Mouse (Mus musculus): ENCODE results near the gene Cyp2w1. TPM values are rescaled to one million over a fixed set of nuclear protein-coding genes. Genes with fewer than 3 reads are reported as not detected.

The Cyp2w1 gene
- total and polyA plus RNA-seq, 3 experiments: not detected

DNA sequence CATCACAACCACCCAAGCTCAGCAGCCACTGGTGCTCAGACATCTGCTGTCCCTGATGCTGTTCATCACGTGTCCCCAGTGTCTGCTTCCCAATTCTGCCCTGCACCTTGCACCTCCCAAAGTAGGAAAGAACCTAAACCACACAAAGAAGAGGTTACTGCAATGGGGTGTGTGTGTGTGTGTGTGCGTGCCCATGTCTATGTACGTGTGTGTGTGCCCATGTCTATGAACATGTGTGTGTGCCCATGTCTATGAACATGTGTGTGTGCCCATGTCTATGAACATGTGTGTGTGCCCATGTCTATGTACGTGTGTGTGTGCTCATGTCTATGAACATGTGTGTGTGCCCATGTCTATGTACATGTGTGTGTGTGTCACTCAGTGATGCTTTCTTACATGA, 43.1 kb downstream of the Cyp2w1 start:
- peaks cover 0 to 18% of the 10 kb centered on the region in 2 experiments; a peak in 2 of 4 replicates for H3K36me3 ChIP-seq (ENCODE audit: control insufficient read depth in 1 of 2, insufficient read depth in 2 of 2, low read length in 2 of 2)
- H3K27me3 ChIP-seq (ENCODE audit: control insufficient read depth in 1 of 2, insufficient read depth in 2 of 2, low read length in 2 of 2): no peaks in the 10 kb centered on the region
- no peak overlapping the region for H3K27ac ChIP-seq (ENCODE audit: control insufficient read depth, low read depth, low read length)
- no peak for DNase-seq (ENCODE audit: low read depth, low spot score)
- 0 out of 2 replicates have a peak, but pooled peaks cover 5% of the 10 kb centered on the region for H3K79me2 ChIP-seq (ENCODE audit: control insufficient read depth, insufficient read depth, low read length, poor library complexity)
- TF ChIP-seq SIN3A (IDR thresholded peaks at IDR 0.05; ENCODE audit: low read length): no peak
- TF ChIP-seq POLR2AphosphoS5 (IDR thresholded peaks at IDR 0.05; ENCODE audit: borderline replicate concordance, low read depth, low read length): peak; percentile 85; the same call in 1 of the 2 replicates
- H3K9ac ChIP-seq (ENCODE audit: control insufficient read depth, low read depth, low read length, poor library complexity, severe bottlenecking): no peak overlapping the region
- H3K4me1 ChIP-seq (ENCODE audit: control insufficient read depth in 1 of 2, insufficient read depth in 2 of 2, low read length in 2 of 2): peaks cover 14 to 26% of the 10 kb centered on the region in 2 experiments
- H3K4me3 ChIP-seq (ENCODE audit: control insufficient read depth in 1 of 2, insufficient read depth in 1 of 2, low read depth in 2 of 2, low read length in 2 of 2): no peak overlapping the region
- H3K9me3 ChIP-seq (replicated peaks; ENCODE audit: insufficient read depth, low read length): no peaks in the 10 kb centered on the region

DNA sequence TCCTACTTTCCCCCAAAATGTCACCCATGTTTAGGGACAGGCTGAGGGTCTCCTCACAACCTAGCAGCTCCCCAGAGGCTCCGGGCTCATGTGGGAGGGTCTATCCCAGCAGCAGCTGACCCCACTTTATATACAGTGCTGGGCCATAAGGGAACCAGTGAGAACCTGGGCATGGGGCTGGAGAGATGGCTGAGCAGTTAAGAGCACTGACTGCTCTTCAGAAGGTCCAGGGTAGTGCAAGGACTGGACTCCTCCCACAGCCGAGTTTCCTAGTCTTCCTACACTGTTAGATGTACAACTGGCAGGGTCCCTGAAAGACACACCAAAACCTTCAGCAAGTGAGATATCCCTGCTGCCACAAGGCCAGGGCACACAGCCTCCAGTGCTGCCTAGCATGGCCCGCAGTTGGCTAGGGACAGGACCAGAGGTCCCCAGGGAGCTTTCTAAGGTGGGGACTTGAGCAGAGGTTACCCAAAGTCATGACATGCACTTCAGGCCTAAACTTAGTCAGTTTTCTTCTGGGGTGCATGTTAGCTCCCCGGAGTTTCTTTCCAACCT, 45.0 kb downstream of the Cyp2w1 start:
- DNase-seq (ENCODE audit: low read depth, low spot score): no peak
- Histone ChIP-seq H3K36me3 (ENCODE audit: control insufficient read depth in 1 of 2, insufficient read depth in 2 of 2, low read length in 2 of 2) (peaks cover 0 to 15% of the 10 kb centered on the region in 2 experiments; a peak in 2 of 4 replicates), H3K27ac (ENCODE audit: control insufficient read depth, low read depth, low read length) (no peak overlapping the region), H3K4me3 (ENCODE audit: control insufficient read depth in 1 of 2, insufficient read depth in 1 of 2, low read depth in 2 of 2, low read length in 2 of 2) (no peak overlapping the region), H3K79me2 (ENCODE audit: control insufficient read depth, insufficient read depth, low read length, poor library complexity) (0 out of 2 replicates have a peak, but pooled peaks cover 1% of the 10 kb centered on the region), H3K9me3 (replicated peaks; ENCODE audit: insufficient read depth, low read length) (no peaks in the 10 kb centered on the region), H3K27me3 (ENCODE audit: control insufficient read depth in 1 of 2, insufficient read depth in 2 of 2, low read length in 2 of 2) (no peaks in the 10 kb centered on the region), H3K4me1 (ENCODE audit: control insufficient read depth in 1 of 2, insufficient read depth in 2 of 2, low read length in 2 of 2) (peaks cover 12 to 17% of the 10 kb centered on the region in 2 experiments), H3K9ac (ENCODE audit: control insufficient read depth, low read depth, low read length, poor library complexity, severe bottlenecking) (no peak overlapping the region)
- TF ChIP-seq MAX (IDR thresholded peaks at IDR 0.05; ENCODE audit: low read length) (no peak), ZNF384 (IDR thresholded peaks at IDR 0.05; ENCODE audit: low read depth, low read length) (no peak), POLR2A (IDR thresholded peaks at IDR 0.05; ENCODE audit: control insufficient read depth in 1 of 2, insufficient read depth in 1 of 2, low read depth in 1 of 2, low read length in 2 of 2, poor library complexity in 1 of 2) (no peak), JUND (IDR thresholded peaks at IDR 0.05; ENCODE audit: low read depth, low read length) (no peak), USF1 (IDR thresholded peaks at IDR 0.05; ENCODE audit: low read depth, low read length) (no peak)

DNA sequence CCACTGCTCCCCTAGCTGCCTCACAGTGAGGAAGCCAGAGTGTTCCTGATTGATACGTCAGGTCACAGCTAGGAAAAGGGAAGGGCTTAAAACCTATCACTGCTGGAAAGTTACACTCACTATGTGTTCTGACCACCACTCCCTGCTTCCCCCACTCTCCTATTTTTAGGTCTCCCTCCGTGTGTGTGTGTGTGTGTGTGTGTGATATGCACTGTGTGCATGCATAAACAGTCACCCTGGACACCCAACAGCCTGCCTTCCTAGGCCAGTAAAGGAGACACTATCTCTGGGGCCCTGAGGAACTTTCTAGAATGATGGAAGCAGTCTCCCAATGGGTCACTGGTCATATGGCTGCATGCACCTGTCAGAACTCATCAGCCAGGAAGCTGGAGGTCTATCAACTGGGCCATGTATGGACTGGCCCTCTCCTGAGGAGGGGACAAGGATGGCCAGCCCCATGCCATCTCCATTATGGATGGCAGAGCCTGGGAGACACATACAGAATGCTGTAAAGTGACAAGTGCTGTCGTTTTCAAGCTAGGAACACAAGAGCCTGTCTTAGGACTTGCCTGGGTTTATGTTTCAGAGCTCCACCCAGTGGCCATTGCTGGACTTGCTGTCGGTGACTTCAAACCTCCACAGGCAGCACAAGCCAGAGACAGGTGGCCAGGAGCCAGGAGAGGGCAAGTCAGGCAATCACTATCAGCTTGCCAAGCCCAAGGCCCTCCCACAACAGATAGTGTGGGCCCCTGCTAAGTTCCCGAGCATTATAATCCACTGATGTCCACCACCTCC, 45.7 kb downstream of the Cyp2w1 start:
- Histone ChIP-seq H3K9me3 (replicated peaks; ENCODE audit: insufficient read depth, low read length) (no peaks in the 10 kb centered on the region), H3K27me3 (ENCODE audit: control insufficient read depth in 1 of 2, insufficient read depth in 2 of 2, low read length in 2 of 2) (no peaks in the 10 kb centered on the region), H3K27ac (ENCODE audit: control insufficient read depth, low read depth, low read length) (no peak overlapping the region), H3K9ac (ENCODE audit: control insufficient read depth, low read depth, low read length, poor library complexity, severe bottlenecking) (no peak overlapping the region), H3K36me3 (ENCODE audit: control insufficient read depth in 1 of 2, insufficient read depth in 2 of 2, low read length in 2 of 2) (peaks cover 0 to 15% of the 10 kb centered on the region in 2 experiments; a peak in 2 of 4 replicates), H3K79me2 (ENCODE audit: control insufficient read depth, insufficient read depth, low read length, poor library complexity) (0 out of 2 replicates have a peak, but pooled peaks cover 1% of the 10 kb centered on the region), H3K4me3 (ENCODE audit: control insufficient read depth in 1 of 2, insufficient read depth in 1 of 2, low read depth in 2 of 2, low read length in 2 of 2) (0 out of 4 replicates have a peak overlapping the region, but pooled peaks of 1 of the 2 experiments have one; percentile 27), H3K4me1 (ENCODE audit: control insufficient read depth in 1 of 2, insufficient read depth in 2 of 2, low read length in 2 of 2) (peaks cover 12 to 17% of the 10 kb centered on the region in 2 experiments)
- peak; percentile 98 for DNase-seq (ENCODE audit: low read depth, low spot score)
- peak; percentile 90 for TF ChIP-seq SMC3 (IDR thresholded peaks at IDR 0.05; ENCODE audit: low read depth, low read length)
- TF ChIP-seq E2F4 (IDR thresholded peaks at IDR 0.05; ENCODE audit: borderline replicate concordance, low read depth, low read length): no peak
- TF ChIP-seq USF1 (IDR thresholded peaks at IDR 0.05; ENCODE audit: low read depth, low read length): 0 out of 2 replicates have a peak, but pooled peaks have one; percentile 20
- no peak for TF ChIP-seq ELF1 (IDR thresholded peaks at IDR 0.05; ENCODE audit: low read depth, low read length)
- TF ChIP-seq MAFK (IDR thresholded peaks at IDR 0.05; ENCODE audit: borderline replicate concordance, low read depth, low read length): no peak
- 0 out of 2 replicates have a peak, but pooled peaks have one; percentile 19 for TF ChIP-seq RCOR1 (IDR thresholded peaks at IDR 0.05; ENCODE audit: low read depth, low read length)
- TF ChIP-seq MAX (IDR thresholded peaks at IDR 0.05; ENCODE audit: low read length): peak; percentile 13; the same call in 1 of the 2 replicates
- no peak for TF ChIP-seq POLR2AphosphoS2 (IDR thresholded peaks at IDR 0.05; ENCODE audit: low read length)
- TF ChIP-seq MXI1 (IDR thresholded peaks at IDR 0.05; ENCODE audit: low read depth, low read length): 0 out of 2 replicates have a peak, but pooled peaks have one; percentile 15
- TF ChIP-seq ZC3H11A (IDR thresholded peaks at IDR 0.05; ENCODE audit: low read depth, low read length): peak; percentile 80
- peak; percentile 50 for TF ChIP-seq ETS1 (IDR thresholded peaks at IDR 0.05; ENCODE audit: low read depth, low read length)
- no peak for TF ChIP-seq JUND (IDR thresholded peaks at IDR 0.05; ENCODE audit: low read depth, low read length)
- TF ChIP-seq USF2 (IDR thresholded peaks at IDR 0.05; ENCODE audit: borderline replicate concordance in 1 of 2, insufficient read depth in 1 of 2, low read depth in 1 of 2, low read length in 2 of 2): no peak
- peak; percentile 71 for TF ChIP-seq GATA1 (IDR thresholded peaks at IDR 0.05; ENCODE audit: low read depth, low read length)
- TF ChIP-seq MAZ (IDR thresholded peaks at IDR 0.05; ENCODE audit: low read depth, low read length): no peak
- no peak for TF ChIP-seq KAT2A (conservative IDR thresholded peaks at IDR 0.05; ENCODE audit: low read depth, low read length)
- peak; percentile 51 for TF ChIP-seq TCF12 (IDR thresholded peaks at IDR 0.05; ENCODE audit: low read depth, low read length)
- peak; percentile 72 for TF ChIP-seq RAD21 (IDR thresholded peaks at IDR 0.05; ENCODE audit: low read depth, low read length)
- TF ChIP-seq ZNF384 (IDR thresholded peaks at IDR 0.05; ENCODE audit: low read depth, low read length): no peak

All from MEL (cell line).